Mouse (Mus musculus) layer of hippocampus, adult 8-10 months (tissue): ENCODE results near the gene Tmem88b. TPM values are rescaled to one million over a fixed set of nuclear protein-coding genes. Genes with fewer than 3 reads are reported as not detected.
A peak's percentile ranks its signal among the peaks of the same experiment; 100 is the strongest.
"Not testable (repeated sequence)": the region's sequence is repeated elsewhere in the genome, so short reads cannot be mapped to it uniquely, and the experiment has no call there.

Experiments
- DNase-seq, 2 experiments: peaks; one replicate each; pipeline ENCODE4 v3.0.0; 2022; ENCODE audit warnings: low spot score in 2 of 2
- total RNA-seq, 4 experiments: library from RNA; stranded (reverse); gene quantifications; 2 replicates each; pipeline ENCODE4 v1.2.4; 2022

The Tmem88b gene
- total RNA-seq, 4 experiments from 2014 or later = 30.2 to 36.9 (median 34.5) TPM

- DNase-seq = not testable (repeated sequence)
Measured at GRCm38 (mm10) chr4:155788833-155789232, 3.2 kb upstream of the Tmem88b start.

DNA sequence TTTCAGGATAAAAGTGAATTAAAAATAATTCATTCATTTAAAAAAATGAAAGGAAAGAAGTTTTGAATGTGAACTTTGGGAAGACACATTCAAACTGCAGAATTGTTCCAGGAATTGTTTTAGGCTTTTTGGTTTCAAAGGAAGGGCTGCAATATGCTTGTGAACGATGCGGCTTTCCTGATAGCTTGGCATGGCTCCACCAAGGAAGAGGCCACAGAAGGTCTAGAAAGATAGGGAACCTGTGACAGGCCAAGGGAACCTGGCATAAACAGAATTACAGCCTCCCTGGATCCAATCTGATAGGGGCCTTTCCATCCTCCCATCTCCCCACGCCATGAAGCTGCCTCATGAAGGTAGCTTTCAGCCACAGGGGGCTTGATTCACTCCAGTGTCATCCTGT, 2.6 kb upstream of the Tmem88b start:
- DNase-seq = no peak

- DNase-seq = no peak
Measured at GRCm38 (mm10) chr4:155785246-155785645, 428 bp downstream of the Tmem88b start.

DNA sequence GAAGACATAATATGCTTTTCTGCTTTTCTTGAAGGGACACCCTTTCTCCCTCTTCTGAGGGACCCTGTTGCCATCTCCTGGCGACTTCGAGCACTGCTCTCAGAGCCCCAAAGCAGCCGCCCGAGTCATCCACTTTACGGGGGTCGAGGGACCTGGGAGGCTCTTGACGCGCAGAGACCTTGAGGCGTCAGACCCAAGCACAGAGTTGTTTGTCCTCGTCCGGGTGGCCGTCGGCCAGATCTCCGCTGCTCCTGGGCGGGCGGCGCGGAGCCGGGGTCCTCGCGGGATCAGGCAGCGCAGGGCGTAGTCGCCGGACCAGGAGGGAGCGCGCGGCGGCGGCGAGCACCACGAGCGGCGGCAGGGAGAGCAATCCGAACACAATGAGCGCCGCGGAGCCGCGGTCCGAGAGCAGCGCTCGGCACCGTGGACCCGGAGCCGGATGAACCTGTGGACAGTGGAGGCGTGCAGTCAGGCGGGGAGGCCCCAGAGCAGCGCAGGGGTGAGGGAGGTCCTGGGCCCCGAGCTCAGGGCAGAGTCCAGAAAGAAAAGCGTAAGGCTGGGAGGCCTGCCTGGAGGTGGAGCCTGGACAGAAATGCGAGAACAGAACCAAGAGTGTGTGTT, 1.5 kb downstream of the Tmem88b start:
- peak; percentile 68 to 72 for DNase-seq

- DNase-seq = no peak
Measured at GRCm38 (mm10) chr4:155783486-155784080, 2.1 kb downstream of the Tmem88b start.

- no peak for DNase-seq
Measured at GRCm38 (mm10) chr4:155780895-155781294, 4.8 kb downstream of the Tmem88b start.

GRCm38 (mm10) chr4:155779498-155779897, 6.2 kb downstream of the Tmem88b start:
- DNase-seq = no peak

GRCm38 (mm10) chr4:155777816-155778215, 7.9 kb downstream of the Tmem88b start:
- DNase-seq = no peak

DNA sequence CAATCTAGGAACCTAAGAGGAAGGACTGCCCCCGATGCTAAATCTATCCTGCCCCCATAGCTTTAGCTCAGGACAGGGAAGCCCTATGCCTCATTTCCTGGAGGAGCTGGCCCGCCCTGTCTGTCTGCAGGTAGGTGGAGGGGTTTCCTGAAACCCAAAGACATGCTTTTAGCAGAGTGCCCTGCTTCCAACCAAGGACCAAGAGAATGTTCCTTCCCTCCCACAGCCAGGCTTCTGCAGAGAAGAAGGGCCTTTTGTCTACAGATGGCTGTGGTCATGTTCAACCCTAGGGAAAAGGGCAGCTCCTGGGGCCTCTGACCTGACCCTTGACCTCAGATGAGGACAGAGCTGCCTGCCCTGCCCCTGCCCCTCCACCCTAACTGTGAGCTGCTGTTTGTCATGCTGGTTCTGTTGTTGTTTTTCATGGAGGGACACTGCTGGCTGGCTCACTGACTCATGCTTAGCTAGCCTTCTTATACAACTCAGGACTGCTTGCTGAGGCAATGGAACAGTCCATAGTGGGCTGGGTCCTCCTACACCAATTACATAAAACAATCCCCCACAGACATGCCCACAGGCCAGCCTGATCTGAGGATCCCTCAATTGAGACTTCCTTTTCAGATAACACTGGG, 8.9 kb downstream of the Tmem88b start:
- DNase-seq = peak; percentile 43 to 46

GRCm38 (mm10) chr4:155775855-155776254, 9.8 kb downstream of the Tmem88b start:
- peak in 1 of 2 experiments; percentile 28 for DNase-seq

DNA sequence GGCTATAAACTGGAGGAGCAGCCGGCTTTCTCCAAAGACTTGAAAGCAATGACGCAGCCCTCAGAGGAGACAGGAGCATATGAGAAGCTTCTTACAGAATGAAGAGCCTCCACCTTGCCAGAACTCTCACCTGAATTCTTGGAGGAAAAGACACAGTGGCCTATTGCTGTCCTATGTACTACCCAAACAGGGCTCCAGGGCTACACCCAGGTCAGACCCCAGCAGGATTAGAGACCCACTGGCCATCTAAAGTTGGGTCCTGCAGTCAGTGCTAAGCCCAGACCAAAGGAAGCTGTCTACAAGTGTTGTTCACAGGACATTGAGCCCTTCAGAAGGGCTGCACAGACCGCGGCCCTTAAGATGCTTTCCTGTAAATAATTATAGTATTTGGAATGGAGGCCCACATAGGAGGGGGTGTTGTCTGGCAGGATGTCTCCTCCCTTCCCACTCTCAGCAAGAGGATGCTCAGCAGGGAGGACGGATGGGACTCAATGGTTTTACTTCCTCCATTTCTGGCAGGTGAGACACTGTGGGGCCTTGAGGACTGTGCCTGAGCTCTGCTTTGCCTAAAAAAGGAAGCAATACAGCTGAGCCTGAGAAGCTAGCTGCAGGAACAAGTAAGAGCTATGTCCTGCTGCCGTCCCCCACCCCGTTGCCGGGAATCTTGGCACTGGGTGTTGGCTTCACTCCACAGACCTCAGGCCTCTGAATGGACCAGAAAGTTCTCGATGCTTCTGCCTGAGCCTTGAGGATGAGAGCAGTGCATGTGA, 10.5 kb downstream of the Tmem88b start:
- peak; percentile 52 to 68 for DNase-seq

DNA sequence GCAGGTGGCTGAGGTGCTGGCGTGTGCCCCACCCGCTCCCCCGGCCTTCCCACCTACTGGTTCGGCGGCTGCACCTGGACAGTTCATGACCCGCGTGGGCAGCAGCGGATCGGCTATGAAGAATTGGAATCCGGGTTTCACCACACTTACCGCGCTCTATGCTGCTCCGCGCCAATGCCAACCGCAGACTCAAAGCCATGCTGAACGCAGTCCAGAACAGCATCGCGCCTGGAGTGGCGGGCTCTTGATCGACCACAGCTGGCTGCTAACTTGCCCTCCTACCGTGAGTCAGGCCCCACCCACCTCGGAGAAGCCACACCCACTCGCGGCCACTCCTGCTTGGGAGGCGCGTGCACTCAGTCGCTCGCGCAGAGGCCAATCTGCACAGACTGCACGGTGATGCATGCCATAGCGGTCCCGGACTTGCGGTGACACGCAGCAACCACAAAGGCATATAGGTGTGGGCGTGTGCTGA, 11.4 kb downstream of the Tmem88b start, which contains the start of gene Vwa1:
Vwa1 (minus strand) TSS at position 419 of the 475 bp plus-strand sequence.
- DNase-seq = peak; percentile 78 to 82

DNA sequence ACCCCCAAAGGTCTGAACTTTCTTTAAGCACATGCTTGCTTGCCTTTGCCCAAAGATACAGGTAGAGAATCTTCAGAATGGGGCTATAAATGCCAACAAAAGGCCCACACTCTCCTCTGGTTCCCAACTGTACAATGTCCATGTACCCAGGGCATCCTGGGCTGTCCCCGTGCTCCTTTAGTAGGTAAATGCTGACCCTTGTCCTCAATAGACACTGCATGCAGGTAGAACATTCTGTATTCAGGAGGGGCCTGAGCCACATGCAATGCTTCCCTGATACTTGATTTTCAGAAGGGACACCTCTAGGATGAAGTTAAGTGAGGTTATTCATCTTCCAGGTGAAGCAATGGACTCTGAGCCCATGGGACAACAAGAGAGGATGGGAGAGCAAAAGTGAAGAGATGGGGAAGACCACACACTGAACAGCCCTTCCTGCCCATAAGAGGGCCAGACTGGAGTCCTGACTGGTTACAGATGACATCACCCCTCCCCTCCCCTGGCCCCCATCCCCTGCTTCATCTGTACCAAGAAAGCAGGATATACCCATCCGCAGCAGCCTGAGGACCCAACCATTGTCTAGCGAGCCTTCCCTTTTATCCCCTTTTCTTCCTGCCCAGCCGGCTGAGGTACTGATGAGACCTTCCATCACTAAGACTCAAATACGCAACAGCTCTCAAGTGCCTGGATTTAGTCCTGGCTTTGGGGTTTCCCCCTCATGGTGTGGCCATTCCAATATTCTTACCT, 12.2 kb downstream of the Tmem88b start:
- DNase-seq = no peak

GRCm38 (mm10) chr4:155772786-155773185, 12.9 kb downstream of the Tmem88b start:
- DNase-seq = no peak

DNA sequence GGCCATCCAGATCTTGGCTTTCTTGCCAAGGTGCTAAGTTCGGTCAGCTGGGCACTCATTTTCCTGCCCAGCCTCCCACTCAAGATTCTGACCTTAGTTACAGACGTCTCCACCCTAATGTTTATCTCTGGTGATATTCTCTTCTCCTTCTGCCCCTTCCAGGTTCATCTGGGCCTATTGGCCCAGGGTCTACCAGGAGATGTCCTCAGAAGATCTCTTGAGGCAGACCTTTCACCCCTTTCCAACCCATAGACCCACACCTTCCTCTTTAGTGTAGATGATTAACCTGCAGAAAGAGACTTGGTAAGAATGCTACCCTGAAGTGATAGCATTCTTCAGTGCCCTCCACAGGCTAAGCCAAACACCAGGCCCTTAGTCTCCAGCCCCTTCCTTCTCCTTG, 14.0 kb downstream of the Tmem88b start:
- no peak for DNase-seq

- no peak for DNase-seq
Measured at GRCm38 (mm10) chr4:155770626-155771025, 15.0 kb downstream of the Tmem88b start.

DNA sequence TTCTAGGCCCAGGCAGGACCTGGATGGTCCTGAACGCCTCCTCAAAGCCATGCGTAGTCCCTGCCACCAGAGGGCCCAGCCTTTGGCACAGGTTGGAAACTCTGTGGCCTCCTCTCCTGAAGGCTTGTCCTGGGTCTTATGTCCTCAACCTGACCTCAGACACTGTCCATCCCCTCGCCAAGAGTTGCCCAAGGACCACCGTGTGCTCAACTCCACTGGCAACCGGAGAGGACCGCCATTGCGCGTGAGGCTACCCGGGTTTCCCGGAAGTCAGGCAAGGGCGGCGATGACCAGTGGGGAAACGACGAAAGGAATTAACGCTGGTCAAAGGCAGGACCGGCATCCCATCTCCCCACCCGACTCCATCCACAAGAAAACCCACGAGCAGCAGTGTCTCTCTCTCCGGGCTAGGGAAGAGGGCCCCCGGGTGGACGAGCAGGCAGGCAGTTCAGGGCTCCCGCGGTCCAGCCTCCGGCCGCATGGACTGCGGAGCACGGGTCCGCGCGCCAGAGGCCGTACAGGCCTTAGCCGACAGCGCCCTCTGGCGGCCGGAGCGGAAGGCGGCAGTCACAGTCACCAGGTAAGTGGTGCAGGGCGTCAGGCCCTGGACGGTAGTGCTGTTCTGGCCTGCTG, 15.7 kb downstream of the Tmem88b start:
- DNase-seq = peak; percentile 74 to 90

DNA sequence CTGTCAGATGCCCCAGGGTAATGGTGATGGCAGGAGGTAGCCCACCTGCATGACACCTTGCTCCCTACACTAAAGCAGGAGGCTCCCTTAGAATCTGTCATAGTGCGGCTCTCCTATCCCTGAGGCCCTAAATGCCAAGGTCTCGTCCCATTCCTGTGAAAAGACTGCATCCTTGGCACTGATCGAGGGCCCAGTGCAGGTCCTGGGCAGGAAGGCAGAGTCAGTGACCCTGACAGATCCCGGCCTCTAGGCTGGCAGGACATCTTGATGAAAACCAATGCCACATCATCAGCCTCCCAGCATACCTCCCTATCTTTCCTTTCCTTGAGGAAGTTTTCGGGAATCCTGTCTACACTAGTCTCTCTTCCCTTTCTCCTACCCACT, 16.2 kb downstream of the Tmem88b start:
- DNase-seq = no peak

DNA sequence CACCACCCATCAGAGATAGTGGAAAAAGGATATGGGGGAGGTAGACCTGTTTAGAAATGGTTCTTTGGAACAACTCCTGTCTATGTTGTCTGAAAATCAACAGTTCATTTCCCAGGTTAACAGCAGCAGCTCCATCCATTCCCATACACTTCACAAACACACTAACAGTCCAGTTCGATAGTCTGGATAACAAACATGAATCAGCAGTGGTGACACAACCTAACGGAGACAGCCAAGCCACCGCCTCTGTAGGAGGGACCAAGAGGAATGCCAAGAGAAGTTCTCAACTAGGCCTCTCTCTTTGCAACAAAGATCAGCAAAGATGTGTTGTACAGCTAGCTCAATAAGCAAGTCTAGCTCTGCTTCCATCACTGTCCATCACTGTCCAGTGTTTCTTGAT, 23.3 kb downstream of the Tmem88b start:
- no peak for DNase-seq

GRCm38 (mm10) chr4:155761356-155762099, 24.1 kb downstream of the Tmem88b start:
- no peak for DNase-seq
